Mouse (Mus musculus) megakaryocyte, embryonic 14.5 days (primary cell): Measurements from ENCODE around the gene Hsd11b1.

Experiments
- FLI1 ChIP-seq: IDR thresholded peaks from 2 replicates; pipeline ENCODE4 v1.6.1; 2012; ENCODE audit warnings: low read length, inconsistent platforms, mixed read lengths
- GATA1 ChIP-seq: IDR thresholded peaks from 3 replicates; pipeline ENCODE4 v1.6.1; 2012; ENCODE audit warnings: mixed read lengths, low read length, inconsistent platforms, borderline replicate concordance

GRCm38 (mm10) chr1:193279492-193279891 is 15.6 kb upstream of the Hsd11b1 start:
- TF ChIP-seq GATA1: no peak
- no peak for TF ChIP-seq FLI1
